Mouse (Mus musculus): Measurements from ENCODE around the gene Fbxo8.
A peak's percentile ranks its signal among the peaks of the same experiment; 100 is the strongest.

The Fbxo8 gene

DNA sequence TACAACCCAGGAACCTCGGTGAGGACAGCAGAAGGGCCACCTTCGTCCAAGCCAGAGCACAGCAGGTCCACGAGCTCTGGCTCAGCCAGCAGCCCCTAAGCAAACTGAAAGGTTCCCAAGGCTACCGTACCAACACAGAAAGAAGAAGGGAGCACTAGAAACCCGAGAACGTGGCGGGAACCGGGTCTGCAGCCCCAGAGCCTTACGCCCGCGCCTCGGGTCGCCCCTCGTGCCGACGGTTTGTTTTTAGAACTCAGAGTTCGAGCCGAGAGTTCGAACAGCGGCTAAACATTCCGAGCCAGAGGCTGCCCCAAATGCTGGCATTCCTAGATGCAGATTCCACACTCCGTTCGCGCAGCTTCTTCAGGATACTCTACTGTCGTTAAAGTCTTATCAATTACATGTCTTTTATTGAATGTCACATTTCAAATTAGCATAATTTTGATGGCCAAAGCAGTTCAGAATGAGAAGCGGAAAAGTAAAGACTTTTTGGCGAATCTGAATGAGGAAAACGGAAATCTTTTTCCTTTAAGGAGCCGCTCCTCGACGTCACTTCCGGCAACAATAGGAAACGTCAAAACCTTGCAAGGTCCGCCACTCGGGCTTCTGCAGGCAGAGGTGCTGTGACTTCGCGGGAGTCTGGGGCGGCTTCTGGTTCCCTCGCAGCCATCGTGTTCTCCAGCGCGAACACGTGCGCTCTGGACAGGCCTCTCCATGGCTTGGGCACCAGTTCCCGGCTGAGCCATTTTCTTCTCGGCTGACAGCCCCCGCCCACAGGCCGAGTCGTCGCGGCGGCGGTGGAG, at the start of gene Fbxo8, which contains the start of gene Cep44:
Gene Fbxo8 (plus strand): TSS at position 533 of the 803 bp plus-strand sequence.
Gene Cep44 (minus strand): TSS at position 490 of the 803 bp plus-strand sequence.
- DNase-seq (ENCODE audit: low spot score in 2 of 2), result peak; percentile 49 to 70

DNA sequence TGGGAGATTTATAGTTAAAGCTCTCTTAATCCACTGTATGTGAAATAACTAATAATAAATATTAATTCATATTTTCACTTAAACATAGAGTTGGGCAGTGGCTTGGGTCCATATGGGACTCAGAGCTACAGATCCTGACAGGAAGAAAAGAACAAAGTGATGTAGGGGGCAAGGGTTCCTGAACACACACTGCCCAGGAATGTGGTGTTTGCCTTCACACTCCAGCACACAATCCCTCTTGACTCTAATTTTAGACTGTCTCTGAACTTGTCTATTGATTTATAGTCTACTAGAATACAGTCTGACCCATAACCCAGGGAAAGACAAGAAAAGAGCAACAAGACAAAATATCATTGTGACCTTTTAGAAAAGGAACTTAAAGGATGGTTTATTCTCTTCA, 49.0 kb upstream of the Fbxo8 start:
- no peak for DNase-seq (ENCODE audit: low spot score in 2 of 2)

GRCm38 (mm10) chr8:56508318-56508951, 42.5 kb upstream of the Fbxo8 start:
- no peak for DNase-seq (ENCODE audit: low spot score in 2 of 2)

DNA sequence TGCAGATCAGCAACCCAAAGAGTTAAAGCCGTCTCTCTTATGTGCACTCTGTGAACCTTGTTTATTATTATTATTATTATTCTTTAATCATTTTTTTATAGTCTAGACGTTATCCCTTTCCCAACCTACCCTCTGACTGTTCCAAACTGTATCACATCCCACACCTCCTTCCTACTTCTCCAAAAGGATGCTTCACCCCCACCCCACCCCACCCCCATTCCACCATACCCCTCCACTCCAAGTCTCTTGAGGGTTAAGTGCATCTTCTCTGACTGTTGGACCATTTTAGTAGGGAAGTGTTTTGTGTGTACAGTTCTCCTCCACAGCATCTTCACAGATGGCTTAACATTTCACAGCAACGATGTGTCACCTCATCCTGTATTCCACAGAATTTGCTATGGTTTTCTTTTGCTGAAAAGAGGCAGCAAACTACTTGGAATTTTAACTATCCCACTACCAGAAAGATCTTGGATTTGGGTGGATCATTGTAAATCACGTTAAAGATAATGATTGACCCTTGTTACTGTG, 41.9 kb upstream of the Fbxo8 start:
- DNase-seq (ENCODE audit: low spot score in 2 of 2), result no peak

DNA sequence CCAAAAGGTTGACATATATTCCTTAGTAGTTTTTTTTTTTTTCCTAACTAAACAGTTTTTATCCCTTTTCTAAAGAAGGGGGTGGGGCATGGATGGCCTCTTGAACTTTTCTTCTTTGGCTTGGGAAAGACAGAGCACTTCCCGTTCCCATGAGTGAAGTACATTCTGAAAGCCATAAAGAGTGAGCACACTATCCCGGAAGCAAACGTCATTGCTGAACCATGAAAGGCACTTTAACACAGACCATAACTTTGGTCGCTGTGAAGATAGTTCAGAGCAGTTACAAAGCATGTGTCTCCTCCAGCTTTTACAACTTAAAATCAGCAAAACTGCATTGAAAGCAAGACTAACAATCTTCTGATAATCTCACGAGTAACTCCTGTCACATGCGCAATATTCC, 32.0 kb upstream of the Fbxo8 start:
- DNase-seq (ENCODE audit: low spot score in 2 of 2), result no peak

DNA sequence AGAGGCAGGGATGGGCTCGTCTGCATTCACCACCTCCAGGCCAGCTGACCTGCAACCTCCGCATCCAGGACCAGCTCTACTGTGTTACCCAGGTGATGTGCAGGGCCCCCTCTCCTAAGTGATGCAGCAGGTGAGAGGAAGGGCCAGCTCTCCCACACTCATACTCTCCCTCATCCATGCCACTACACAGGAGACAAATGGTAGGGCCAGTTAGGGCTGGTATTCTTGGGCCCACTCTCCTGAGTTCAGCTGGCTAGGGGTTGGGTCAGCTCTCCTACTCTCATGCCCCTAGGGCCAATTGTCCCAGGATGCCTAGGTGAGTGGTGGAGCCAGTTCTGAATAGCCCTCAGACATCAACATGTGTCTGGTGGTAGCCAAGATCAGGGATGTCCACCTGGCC, 30.6 kb upstream of the Fbxo8 start:
- DNase-seq (ENCODE audit: low spot score in 2 of 2), result no peak

DNA sequence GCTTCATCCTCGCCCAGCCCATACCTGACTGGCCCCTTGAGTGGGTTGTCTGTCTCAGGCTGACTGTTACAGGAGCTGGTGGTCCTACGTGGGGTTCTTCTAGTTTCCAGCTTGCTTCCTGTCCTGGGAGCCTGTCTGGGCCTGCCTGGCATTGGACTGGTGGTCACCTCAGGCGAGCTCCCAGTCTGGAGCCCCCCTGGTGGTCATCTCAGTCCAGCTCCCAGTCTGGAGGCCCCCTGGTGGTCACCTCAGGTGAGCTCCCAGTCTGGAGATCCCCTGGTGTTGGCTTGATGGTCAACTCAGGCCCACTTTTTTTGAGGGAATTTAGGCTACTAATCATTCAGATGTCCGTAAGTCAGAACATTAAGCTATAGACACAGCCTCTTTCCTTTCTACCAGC, 29.8 kb upstream of the Fbxo8 start:
- no peak for DNase-seq (ENCODE audit: low spot score in 2 of 2)

GRCm38 (mm10) chr8:56528869-56529268, 22.0 kb upstream of the Fbxo8 start:
- no peak for DNase-seq (ENCODE audit: low spot score in 2 of 2)

- peak; percentile 34 to 47 for DNase-seq (ENCODE audit: low spot score in 2 of 2)
Measured at GRCm38 (mm10) chr8:56530359-56530758, 20.5 kb upstream of the Fbxo8 start.

DNA sequence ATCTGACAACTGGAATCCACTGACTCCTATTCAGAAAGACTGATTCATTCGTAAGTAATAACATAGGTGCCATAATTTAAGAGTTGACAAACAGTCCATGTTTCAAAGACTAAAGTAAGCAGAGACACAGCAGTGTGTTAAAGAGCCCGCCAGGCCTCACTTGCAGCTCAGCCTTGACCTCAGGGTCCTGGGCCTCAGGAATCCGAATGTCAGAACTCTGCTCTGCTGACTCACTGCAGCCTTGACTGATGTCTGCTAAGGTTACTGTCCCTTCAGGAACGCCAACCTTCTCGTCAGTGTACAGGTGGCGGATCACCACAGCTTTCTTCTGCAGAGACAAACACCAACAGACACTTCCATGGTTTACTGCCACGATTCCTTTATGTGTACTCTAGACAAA, 10.2 kb upstream of the Fbxo8 start:
- DNase-seq (ENCODE audit: low spot score in 2 of 2), result no peak

GRCm38 (mm10) chr8:56547866-56548265, 3.0 kb upstream of the Fbxo8 start:
- DNase-seq (ENCODE audit: low spot score in 2 of 2), result no peak

DNA sequence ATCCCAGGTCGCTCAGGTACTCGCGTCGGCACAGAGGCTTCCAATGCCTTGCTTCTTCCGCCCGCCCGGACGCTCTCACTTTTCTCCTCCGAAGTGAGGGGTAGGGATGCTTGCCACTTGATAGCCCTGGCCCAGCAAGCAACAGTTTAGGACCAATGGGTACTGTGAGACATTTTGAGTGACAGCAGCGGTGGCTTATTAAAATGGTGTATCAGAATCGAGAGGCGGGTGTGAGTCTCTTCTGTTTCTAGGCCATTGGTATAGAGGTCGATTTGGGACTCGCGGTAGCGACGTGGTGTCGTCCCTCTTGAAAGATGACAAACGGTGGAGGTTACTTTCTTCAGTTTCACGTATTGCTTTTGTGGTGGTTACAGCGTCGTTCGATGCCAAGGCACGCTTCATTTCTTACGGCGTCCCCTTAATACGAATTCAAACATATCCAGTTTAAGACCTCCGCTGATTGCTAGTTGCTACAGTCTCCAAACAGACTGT, 517 bp downstream of the Fbxo8 start:
- peak; percentile 82 for DNase-seq (ENCODE audit: low spot score in 2 of 2)

GRCm38 (mm10) chr8:56552045-56552444, 1.2 kb downstream of the Fbxo8 start:
- no peak for DNase-seq (ENCODE audit: low spot score in 2 of 2)

- DNase-seq (ENCODE audit: low spot score in 2 of 2), result no peak
Measured at GRCm38 (mm10) chr8:56552551-56553103, 1.7 kb downstream of the Fbxo8 start.

- DNase-seq (ENCODE audit: low spot score in 2 of 2), result no peak
Measured at GRCm38 (mm10) chr8:56564399-56565047, 13.6 kb downstream of the Fbxo8 start.

DNA sequence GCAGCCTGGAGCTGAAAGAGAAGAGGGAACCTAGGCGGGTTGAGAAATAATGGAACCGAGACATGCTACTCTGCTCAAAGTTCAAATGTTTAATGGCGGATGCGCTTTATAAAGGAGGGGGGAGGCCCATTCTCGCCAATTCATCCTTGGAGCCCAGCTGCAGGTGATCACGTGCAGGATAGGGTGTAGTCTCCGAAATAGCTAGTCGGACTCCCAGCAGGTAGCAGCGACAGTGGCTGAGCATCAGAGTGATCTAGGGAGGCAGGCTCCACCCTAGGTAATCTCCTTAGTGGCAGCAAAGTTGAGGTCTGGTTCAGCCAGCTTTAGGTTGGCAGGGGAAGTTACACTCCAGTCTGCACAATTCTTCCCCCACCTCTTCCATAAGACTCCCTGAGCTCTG, 16.0 kb downstream of the Fbxo8 start:
- DNase-seq (ENCODE audit: low spot score in 2 of 2), result no peak

GRCm38 (mm10) chr8:56580918-56581317, 30.0 kb downstream of the Fbxo8 start:
- DNase-seq (ENCODE audit: low spot score in 2 of 2), result no peak

- no peak for DNase-seq (ENCODE audit: low spot score in 2 of 2)
Measured at GRCm38 (mm10) chr8:56582841-56583240, 32.0 kb downstream of the Fbxo8 start.

DNA sequence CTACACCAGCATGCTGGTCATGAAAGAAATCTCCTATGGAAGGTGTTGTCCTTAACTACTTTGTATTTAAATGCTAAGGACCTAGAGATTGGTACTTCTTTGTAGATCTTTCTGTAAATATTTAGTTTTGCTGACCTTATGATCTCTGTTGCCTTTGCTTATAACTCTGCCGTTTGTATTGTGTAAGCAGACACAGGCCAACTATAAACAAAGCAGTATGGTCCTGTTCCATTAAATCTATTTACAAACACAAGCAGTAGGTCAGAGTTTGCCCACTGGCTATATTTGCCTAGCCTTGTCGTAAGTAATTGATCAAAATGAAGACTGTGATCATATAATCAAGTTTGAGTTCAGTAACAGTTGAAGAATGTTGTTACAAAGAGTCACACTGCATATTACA, 38.1 kb downstream of the Fbxo8 start:
- no peak for DNase-seq (ENCODE audit: low spot score in 2 of 2)

DNA sequence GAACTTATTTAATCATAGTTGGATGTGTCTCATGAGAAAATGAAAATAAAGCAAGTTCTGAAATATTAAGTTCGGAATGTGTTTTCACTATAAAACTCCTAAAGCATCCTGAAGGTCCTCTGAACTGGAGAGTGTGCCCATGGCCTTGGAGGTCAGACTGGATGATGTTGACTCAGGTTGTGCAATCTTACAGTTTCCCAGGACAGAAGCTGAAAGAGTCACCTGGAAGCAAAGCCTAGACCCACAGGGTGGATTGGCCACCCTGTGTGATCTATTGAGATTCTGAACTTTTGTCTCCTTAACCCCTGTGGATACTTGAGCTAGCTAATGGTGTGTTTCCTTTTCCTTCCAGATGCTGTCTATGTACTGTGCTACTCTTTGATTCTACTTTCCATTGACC, 40.2 kb downstream of the Fbxo8 start:
- no peak for DNase-seq (ENCODE audit: low spot score in 2 of 2)

- no peak for DNase-seq (ENCODE audit: low spot score in 2 of 2)
Measured at GRCm38 (mm10) chr8:56591502-56591901, 40.6 kb downstream of the Fbxo8 start.

GRCm38 (mm10) chr8:56606481-56606880, 55.6 kb downstream of the Fbxo8 start:
- DNase-seq (ENCODE audit: low spot score in 2 of 2), result no peak

Measured in frontal cortex, postnatal 25 days (tissue).